Mouse (Mus musculus) ES-Bruce4 (cell line): ENCODE measurements around the gene Ash1l. TPM values are rescaled to one million over a fixed set of nuclear protein-coding genes. Genes with fewer than 3 reads are reported as not detected.

Experiments used
- H3K27ac ChIP-seq: 2 replicates; pipeline ENCODE4 v1.5.1; 2012; ENCODE audit warnings: low read length, inconsistent platforms; ENCODE audit not compliant: insufficient read depth
- H3K27me3 ChIP-seq: 2 replicates; pipeline ENCODE4 v1.6.1; 2012; ENCODE audit warnings: mild to moderate bottlenecking, low read length, inconsistent platforms; ENCODE audit not compliant: control insufficient read depth, poor library complexity, insufficient read depth, severe bottlenecking
- H3K36me3 ChIP-seq: 2 replicates; pipeline ENCODE4 v1.6.1; 2012; ENCODE audit warnings: inconsistent platforms, mild to moderate bottlenecking, low read length, moderate library complexity; ENCODE audit not compliant: control insufficient read depth, poor library complexity, insufficient read depth, severe bottlenecking
- H3K4me1 ChIP-seq: one replicate; pipeline ENCODE4 v1.8.1; 2011; ENCODE audit warnings: low read length; ENCODE audit not compliant: control insufficient read depth, insufficient read depth
- H3K4me3 ChIP-seq: 2 replicates; pipeline ENCODE4 v1.5.1; 2011; ENCODE audit warnings: low read depth, mild to moderate bottlenecking, low read length
- H3K9ac ChIP-seq: 2 replicates; pipeline ENCODE4 v1.6.1; 2012; ENCODE audit warnings: low read depth, mild to moderate bottlenecking, inconsistent platforms; ENCODE audit not compliant: poor library complexity, severe bottlenecking
- H3K9me3 ChIP-seq: replicated peaks from 2 replicates; pipeline ENCODE4 v1.6.1; 2012; ENCODE audit warnings: mild to moderate bottlenecking, low read length, inconsistent platforms; ENCODE audit not compliant: control insufficient read depth, poor library complexity, insufficient read depth, severe bottlenecking
- CTCF ChIP-seq: IDR thresholded peaks from one replicate; pipeline ENCODE4 v1.8.1; 2011; ENCODE audit warnings: low read depth, low read length
- EP300 ChIP-seq: IDR thresholded peaks from 2 replicates; pipeline ENCODE4 v1.6.1; 2011; ENCODE audit warnings: low read depth, low read length; ENCODE audit not compliant: insufficient read depth
- POLR2A ChIP-seq: IDR thresholded peaks from one replicate; pipeline ENCODE4 v1.8.1; 2011; ENCODE audit warnings: low read length; ENCODE audit not compliant: insufficient read depth
- polyA plus RNA-seq: library from polyadenylated mRNA; stranded (reverse); fragments of >200 nt; gene quantifications from 2 replicates; pipeline ENCODE4 v1.2.4, GENCODE M21; 2011; ENCODE audit warnings: low read depth; ENCODE audit not compliant: missing spikeins, insufficient read depth, insufficient read length

Gene Ash1l
- 20.8 and 22.4 TPM in 2 replicates for polyA plus RNA-seq

DNA sequence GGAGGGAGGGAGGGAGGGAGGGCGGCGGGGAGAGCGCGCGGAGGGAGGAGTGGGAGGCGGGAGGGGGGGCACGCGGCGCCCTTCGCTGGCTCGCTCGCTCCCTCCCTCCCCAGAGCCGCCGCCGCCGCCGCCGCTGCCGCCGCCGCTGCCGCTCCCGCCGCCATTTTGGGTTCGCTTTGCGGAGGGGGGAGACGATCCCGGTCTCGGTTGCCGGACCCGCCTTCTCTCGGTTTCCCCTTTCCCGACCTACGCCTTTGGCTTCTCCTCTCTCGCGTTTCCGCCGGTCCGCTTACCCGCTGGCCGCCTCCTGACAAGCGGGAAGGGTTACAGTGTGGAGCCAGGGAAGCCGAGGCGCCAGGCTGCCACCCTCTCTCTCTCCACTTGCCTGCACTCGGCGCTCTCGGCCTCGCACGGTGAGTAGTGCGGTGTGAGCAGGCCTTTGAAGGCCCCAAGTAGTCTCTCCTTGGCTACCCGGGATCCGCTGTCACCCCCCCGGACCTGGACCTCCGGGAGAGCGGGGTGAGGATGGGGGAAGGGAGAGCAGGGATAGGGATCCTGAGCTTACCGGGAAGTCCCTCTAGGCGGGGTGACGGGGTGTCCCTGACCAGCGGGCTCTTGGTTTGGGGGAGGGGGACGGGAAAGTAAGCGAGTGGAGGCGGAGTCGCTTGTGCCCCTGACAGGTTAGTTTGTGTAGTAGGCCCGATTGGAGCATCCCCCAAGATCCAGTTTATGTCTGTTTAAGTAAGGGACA is at the start of gene Ash1l, which contains the start of gene Dap3:
Ash1l (plus strand) TSS at position 47 of the 751 bp plus-strand sequence.
Dap3 (minus strand) TSS at position 606 of the 751 bp plus-strand sequence.
- H3K27me3 ChIP-seq: no peaks in the 10 kb centered on the region
- H3K9me3 ChIP-seq: no peaks in the 10 kb centered on the region
- peak within 1 kb of the TSS; percentile 86 for H3K9ac ChIP-seq
- H3K27ac ChIP-seq: peak within 1 kb of the TSS; percentile 80
- H3K4me1 ChIP-seq: peaks cover 1% of the 10 kb centered on the region
- no peak for TF ChIP-seq CTCF
- no peak for TF ChIP-seq POLR2A
- no peak for TF ChIP-seq EP300
- no peaks in the 10 kb centered on the region for H3K36me3 ChIP-seq
- H3K4me3 ChIP-seq: peak within 1 kb of the TSS; percentile 99

DNA sequence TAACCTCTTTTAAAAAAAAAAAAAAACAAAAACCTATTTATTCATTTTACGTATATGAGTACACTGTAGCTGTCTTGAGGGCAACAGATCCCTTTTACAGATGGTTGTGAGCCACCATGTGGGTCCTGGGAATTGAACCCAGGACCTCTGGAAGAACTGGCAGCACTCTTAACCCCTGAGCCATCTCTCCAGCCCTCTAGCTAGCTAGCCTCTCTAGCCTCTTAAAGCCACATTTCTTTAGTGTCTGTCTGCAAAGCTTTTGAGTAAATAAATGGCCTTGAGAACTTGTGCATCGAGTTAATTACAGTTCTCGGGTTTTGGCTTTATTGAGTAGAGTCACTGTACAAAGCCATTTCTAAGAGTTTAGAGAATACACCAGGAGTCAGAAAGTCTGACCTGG is 45.6 kb upstream of the Ash1l start:
- H3K9ac ChIP-seq: no peak overlapping the region
- H3K27ac ChIP-seq: no peak overlapping the region
- no peaks in the 10 kb centered on the region for H3K9me3 ChIP-seq
- H3K4me1 ChIP-seq: no peaks in the 10 kb centered on the region
- no peak overlapping the region for H3K4me3 ChIP-seq
- peaks cover 69% of the 10 kb centered on the region for H3K36me3 ChIP-seq
- TF ChIP-seq EP300 (no peak), POLR2A (no peak), CTCF (no peak)
- H3K27me3 ChIP-seq: no peaks in the 10 kb centered on the region

DNA sequence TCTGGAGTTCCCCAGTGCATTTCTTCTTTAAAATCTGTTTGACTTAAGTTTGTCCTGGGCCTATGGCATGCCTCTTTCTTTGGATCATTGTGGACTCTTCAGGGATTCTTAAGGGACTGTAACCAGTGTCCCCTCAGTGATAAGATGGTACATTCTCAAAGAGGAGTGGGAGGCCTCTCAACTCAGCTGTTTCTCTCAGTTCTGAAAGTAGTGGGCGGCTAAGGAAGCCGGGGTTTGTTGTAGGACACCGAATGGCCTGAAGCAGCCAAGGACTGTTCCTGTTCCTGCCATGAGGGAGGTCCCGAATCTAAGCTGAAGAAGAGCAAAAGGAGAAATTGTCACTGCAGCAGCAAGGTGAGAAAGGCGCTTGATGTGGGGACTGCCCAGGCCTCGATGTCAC is 45.2 kb upstream of the Ash1l start:
- Histone ChIP-seq H3K36me3 (peaks cover 73% of the 10 kb centered on the region), H3K9ac (no peak overlapping the region), H3K9me3 (no peaks in the 10 kb centered on the region), H3K4me3 (no peak overlapping the region), H3K27me3 (no peaks in the 10 kb centered on the region), H3K4me1 (no peaks in the 10 kb centered on the region), H3K27ac (no peak overlapping the region)
- TF ChIP-seq POLR2A: no peak
- no peak for TF ChIP-seq CTCF
- TF ChIP-seq EP300: no peak

DNA sequence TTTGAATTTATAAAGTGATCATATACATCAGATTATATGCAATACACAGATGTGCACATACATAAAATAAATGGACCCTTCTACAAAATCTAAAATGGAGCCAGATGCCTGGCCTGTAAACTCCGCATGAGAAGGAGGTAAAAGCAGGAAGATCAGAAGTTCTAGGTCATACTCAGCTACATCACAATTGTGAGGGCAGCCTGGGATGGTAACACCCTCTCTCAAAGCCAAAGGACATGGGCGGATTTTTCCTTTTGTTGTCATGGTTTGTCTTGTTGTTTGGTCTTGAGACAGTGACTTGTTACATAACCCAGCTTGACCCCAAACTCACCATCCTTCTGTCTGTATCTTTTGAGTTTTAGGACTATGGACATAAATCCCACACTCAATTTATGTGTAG is 44.7 kb upstream of the Ash1l start:
- no peaks in the 10 kb centered on the region for H3K4me1 ChIP-seq
- TF ChIP-seq POLR2A: no peak
- no peak for TF ChIP-seq EP300
- TF ChIP-seq CTCF: no peak
- no peaks in the 10 kb centered on the region for H3K9me3 ChIP-seq
- H3K4me3 ChIP-seq: no peak overlapping the region
- peaks cover 76% of the 10 kb centered on the region for H3K36me3 ChIP-seq
- H3K27ac ChIP-seq: no peak overlapping the region
- no peak overlapping the region for H3K9ac ChIP-seq
- H3K27me3 ChIP-seq: no peaks in the 10 kb centered on the region

DNA sequence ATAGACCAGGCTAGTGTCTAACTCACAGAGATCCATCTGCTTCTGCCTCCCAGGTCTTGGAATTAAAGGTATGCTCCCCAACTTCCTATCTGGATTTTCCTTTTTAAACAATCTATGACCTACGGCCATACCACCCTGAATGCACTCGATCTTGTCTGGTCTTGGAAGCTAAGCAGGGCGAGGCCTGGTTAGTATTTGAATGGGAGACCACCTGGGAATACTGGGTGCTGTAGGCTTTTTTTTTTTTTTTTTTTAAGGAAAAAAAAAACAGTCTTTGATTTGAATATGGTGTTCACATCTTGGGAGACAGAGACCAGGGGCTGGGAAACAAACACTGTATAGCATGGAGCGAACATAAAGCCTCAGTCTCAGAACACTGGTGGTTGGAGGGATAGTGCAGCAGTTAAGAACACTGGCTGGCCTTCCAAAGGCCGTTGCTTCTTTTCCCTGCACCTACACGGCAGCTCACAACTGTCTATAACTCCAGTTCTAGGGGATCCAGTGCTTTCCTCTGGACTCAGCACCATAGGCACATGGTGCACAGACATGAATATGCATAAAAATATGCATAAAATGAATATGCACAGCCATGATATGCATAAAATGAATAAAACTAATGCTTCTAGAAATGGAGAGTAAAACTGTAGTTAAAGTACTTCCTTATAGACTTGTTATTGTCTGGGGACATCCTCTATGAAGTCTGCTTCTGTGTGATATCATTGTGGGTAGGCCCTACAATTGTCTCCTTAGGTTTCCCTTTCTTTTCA is 43.8 kb upstream of the Ash1l start:
- no peaks in the 10 kb centered on the region for H3K4me1 ChIP-seq
- TF ChIP-seq EP300 (no peak), CTCF (no peak), POLR2A (no peak)
- peaks cover 79% of the 10 kb centered on the region for H3K36me3 ChIP-seq
- peak overlapping the region; percentile 16; the same call in 1 of the 2 replicates for H3K27ac ChIP-seq
- H3K4me3 ChIP-seq: no peak overlapping the region
- H3K27me3 ChIP-seq: no peaks in the 10 kb centered on the region
- H3K9me3 ChIP-seq: no peaks in the 10 kb centered on the region
- H3K9ac ChIP-seq: no peak overlapping the region

- Histone ChIP-seq H3K27ac (no peak overlapping the region), H3K27me3 (no peaks in the 10 kb centered on the region), H3K9me3 (no peaks in the 10 kb centered on the region), H3K36me3 (peaks cover 47% of the 10 kb centered on the region), H3K9ac (peak overlapping the region; percentile 74; the same call in 1 of the 2 replicates), H3K4me1 (no peaks in the 10 kb centered on the region), H3K4me3 (peak overlapping the region; percentile 45)
- TF ChIP-seq POLR2A (no peak), CTCF (no peak), EP300 (no peak)
Observed at GRCm38 (mm10) chr3:88912585-88912984, 37.8 kb upstream of the Ash1l start.
